Mouse (Mus musculus) CH12.LX (cell line): ENCODE results near the gene Cc2d1a. TPM values are rescaled to one million over a fixed set of nuclear protein-coding genes. Genes with fewer than 3 reads are reported as not detected.

ENCODE experiments used
- DNase-seq: peaks from one replicate; pipeline ENCODE4 v3.0.0-alpha.2; 2013; ENCODE audit errors: extremely low read depth
- H3K27ac ChIP-seq: 2 replicates; pipeline ENCODE4 v1.5.1; 2012; ENCODE audit warnings: low read depth, mild to moderate bottlenecking, control low read depth, moderate library complexity; ENCODE audit not compliant: insufficient read depth
- H3K27me3 ChIP-seq: replicated peaks from 2 replicates; pipeline ENCODE3; 2012; ENCODE audit warnings: inconsistent platforms
- H3K36me3 ChIP-seq, 2 experiments: replicated peaks in 1 of 2; 2 replicates each; pipeline versions ENCODE3 to v1.6.1; 2012; ENCODE audit warnings: inconsistent platforms in 1 of 2, low read length in 1 of 2, mild to moderate bottlenecking in 1 of 2, mixed read lengths in 1 of 2, moderate library complexity in 1 of 2; ENCODE audit not compliant: control insufficient read depth in 1 of 2, insufficient read depth in 1 of 2
- H3K4me1 ChIP-seq, 2 experiments: 2 replicates each; pipeline ENCODE4 v1.6.1; 2012; ENCODE audit warnings: inconsistent platforms in 1 of 2, moderate library complexity in 1 of 2; ENCODE audit not compliant: insufficient read depth in 2 of 2, control insufficient read depth in 1 of 2
- H3K4me2 ChIP-seq: 2 replicates; pipeline ENCODE4 v1.6.1; 2012; ENCODE audit warnings: low read depth, mild to moderate bottlenecking, control low read depth; ENCODE audit not compliant: poor library complexity, insufficient read depth, severe bottlenecking
- H3K4me3 ChIP-seq, 3 experiments: fragments of 150-350 bp in 1 of 3; sonication (generic) in 1 of 3; replicated peaks in 1 of 3; 2 replicates each; pipeline versions ENCODE3 to v1.5.1; 2011 to 2012; ENCODE audit warnings: low read depth in 2 of 3, low read length in 2 of 3, mild to moderate bottlenecking in 2 of 3, moderate library complexity in 2 of 3, control low read depth in 1 of 3, improper control_type of control experiment in 1 of 3, inconsistent platforms in 1 of 3, mixed read lengths in 1 of 3; ENCODE audit not compliant: poor library complexity in 1 of 3
- H3K79me2 ChIP-seq: replicated peaks from 2 replicates; pipeline ENCODE4 v1.6.1; 2012; ENCODE audit warnings: mild to moderate bottlenecking, moderate library complexity; ENCODE audit not compliant: control insufficient read depth, poor library complexity, insufficient read depth, severe bottlenecking; ENCODE audit errors: extremely low read depth
- H3K9ac ChIP-seq: 2 replicates; pipeline ENCODE4 v1.6.1; 2012; ENCODE audit warnings: low read depth, mild to moderate bottlenecking, control low read depth, moderate library complexity; ENCODE audit not compliant: insufficient read depth
- H3K9me3 ChIP-seq: replicated peaks from 2 replicates; pipeline ENCODE3; 2012; ENCODE audit warnings: low read length, inconsistent platforms, mixed read lengths
- E2F4 ChIP-seq: IDR thresholded peaks from 2 replicates; pipeline ENCODE4 v1.6.1; 2011; ENCODE audit warnings: low read depth, low read length, improper control_type of control experiment; ENCODE audit not compliant: insufficient replicate concordance
- ELF1 ChIP-seq: IDR thresholded peaks from 2 replicates; pipeline ENCODE4 v1.6.1; 2014; ENCODE audit warnings: low read depth, mild to moderate bottlenecking, inconsistent platforms, low read length, improper control_type of control experiment
- EP300 ChIP-seq: IDR thresholded peaks from 2 replicates; pipeline ENCODE4 v1.6.1; 2011; ENCODE audit warnings: low read length, improper control_type of control experiment
- GABPA ChIP-seq: IDR thresholded peaks from 2 replicates; pipeline ENCODE4 v1.6.1; 2012; ENCODE audit warnings: low read depth, low read length, improper control_type of control experiment, inconsistent platforms; ENCODE audit not compliant: insufficient replicate concordance
- HCFC1 ChIP-seq: IDR thresholded peaks from 2 replicates; pipeline ENCODE4 v1.6.1; 2012; ENCODE audit warnings: low read depth, mild to moderate bottlenecking, inconsistent platforms, low read length, improper control_type of control experiment
- IRF4 ChIP-seq: IDR thresholded peaks from 2 replicates; pipeline ENCODE4 v1.6.1; 2014; ENCODE audit warnings: low read depth, mild to moderate bottlenecking, inconsistent platforms, low read length, improper control_type of control experiment
- KAT2A ChIP-seq: IDR thresholded peaks from 2 replicates; pipeline ENCODE4 v1.6.1; 2012; ENCODE audit warnings: low read length, improper control_type of control experiment, inconsistent platforms; ENCODE audit not compliant: insufficient replicate concordance
- MAX ChIP-seq: IDR thresholded peaks from 2 replicates; pipeline ENCODE4 v1.6.1; 2011; ENCODE audit warnings: low read length, improper control_type of control experiment
- MEF2A ChIP-seq: IDR thresholded peaks from 2 replicates; pipeline ENCODE4 v1.6.1; 2014; ENCODE audit warnings: low read depth, mild to moderate bottlenecking, inconsistent platforms, low read length, improper control_type of control experiment, borderline replicate concordance
- MYC ChIP-seq: IDR thresholded peaks from 2 replicates; pipeline ENCODE4 v1.6.1; 2011; ENCODE audit warnings: low read depth, mild to moderate bottlenecking, improper control_type of control experiment, low read length
- NELFE ChIP-seq: IDR thresholded peaks from 2 replicates; pipeline ENCODE4 v1.6.1; 2011; ENCODE audit warnings: low read depth, low read length, improper control_type of control experiment
- NRF1 ChIP-seq: IDR thresholded peaks from 2 replicates; pipeline ENCODE4 v1.6.1; 2014; ENCODE audit warnings: low read depth, mild to moderate bottlenecking, inconsistent platforms, low read length, improper control_type of control experiment, moderate library complexity
- POLR2A ChIP-seq: IDR thresholded peaks from 2 replicates; pipeline ENCODE4 v1.6.1; 2011; ENCODE audit warnings: low read depth, mild to moderate bottlenecking, improper control_type of control experiment, low read length
- POLR2AphosphoS2 ChIP-seq: IDR thresholded peaks from 2 replicates; pipeline ENCODE4 v1.6.1; 2011; ENCODE audit warnings: low read depth, low read length, improper control_type of control experiment
- TCF12 ChIP-seq: IDR thresholded peaks from 2 replicates; pipeline ENCODE4 v1.6.1; 2014; ENCODE audit warnings: low read depth, mild to moderate bottlenecking, inconsistent platforms, low read length, improper control_type of control experiment
- USF2 ChIP-seq: conservative IDR thresholded peaks from 2 replicates; pipeline ENCODE4 v1.6.1; 2011; ENCODE audit warnings: low read depth, low read length, improper control_type of control experiment
- ZKSCAN1 ChIP-seq: IDR thresholded peaks from 2 replicates; pipeline ENCODE4 v1.6.1; 2012; ENCODE audit warnings: low read depth, inconsistent platforms, low read length, improper control_type of control experiment, borderline replicate concordance
- ZMIZ1 ChIP-seq: IDR thresholded peaks from 2 replicates; pipeline ENCODE4 v1.6.1; 2012; ENCODE audit warnings: low read depth, mild to moderate bottlenecking, inconsistent platforms, low read length, improper control_type of control experiment
- dilution Hi-C: fragments of 300-500 bp; cut with MboI; formaldehyde crosslinking; loops from 2 replicates; pipeline ENCODE4 v1.14.3; 2020; ENCODE audit warnings: low sequenced_read_pairs; ENCODE audit not compliant: extremely low pct_unique_long_range_greater_than_20kb, extremely low pct_ligation_motif_present
- in situ Hi-C: fragments of 300-500 bp; cut with MboI; formaldehyde crosslinking; loops from 3 replicates; pipeline ENCODE4 v1.14.3; 2019; ENCODE audit warnings: low sequenced_read_pairs, low pct_ligation_motif_present, low pct_unique_long_range_greater_than_20kb, mixed read lengths
- polyA plus RNA-seq: library from polyadenylated mRNA; unstranded; fragments of >175 nt; gene quantifications from 2 replicates; pipeline ENCODE4 v1.2.1, GENCODE M21; 2012; ENCODE audit warnings: low read depth; ENCODE audit not compliant: insufficient read length
- total RNA-seq, 2 experiments: library from RNA; depleted of rRNA; stranded (reverse); fragments of 300-350 nt in 1 of 2; fragments of >200 nt in 1 of 2; gene quantifications; 2 replicates each; pipeline ENCODE4 v1.2.3; 2012 to 2014

Gene Cc2d1a
- total RNA-seq (2012; rRNA removed) (7.8 and 8.2 TPM in 2 replicates), total RNA-seq (2014; rRNA removed) (2.5 and 2.8 TPM in 2 replicates), polyA plus RNA-seq (10.5 and 11.4 TPM in 2 replicates)

DNA sequence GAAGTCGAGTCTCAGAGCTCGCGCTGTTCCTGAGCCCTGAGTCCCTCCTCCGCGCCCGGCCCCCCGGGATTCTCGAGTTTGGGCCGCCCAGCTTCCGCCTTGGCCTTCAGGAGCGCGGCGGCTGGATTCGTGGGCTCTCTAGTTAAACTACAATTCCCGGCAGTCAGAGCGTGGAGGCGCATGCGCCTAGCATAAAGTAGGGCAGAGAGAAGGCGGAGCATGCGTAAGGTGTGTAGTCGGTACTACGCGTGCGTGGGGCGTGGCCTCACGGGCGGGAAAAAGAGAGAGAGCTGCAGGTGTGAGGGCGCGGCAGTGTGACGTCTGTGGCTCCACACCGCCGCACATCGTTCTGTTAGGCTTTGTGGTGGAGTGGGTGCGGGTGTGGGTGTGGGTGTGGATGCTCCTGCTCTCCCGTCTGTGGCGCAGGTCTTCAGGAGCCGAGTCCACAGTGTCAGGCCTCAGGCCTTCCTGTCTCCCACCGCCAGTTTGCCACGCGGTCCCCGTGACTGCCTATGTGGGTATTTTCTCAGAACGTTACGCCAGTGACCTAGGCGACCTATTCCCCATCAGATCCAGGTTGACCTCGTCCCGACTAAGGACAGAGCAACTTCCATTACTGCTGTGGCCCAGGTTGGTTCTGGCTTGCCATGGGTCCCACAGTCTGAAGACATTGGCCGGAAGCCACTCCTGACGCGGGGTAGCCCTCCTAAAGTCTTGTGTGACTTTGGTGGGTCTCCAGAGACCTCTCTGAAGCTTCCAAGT, at the start of gene Cc2d1a, which contains the start of gene 4930432K21Rik:
Gene Cc2d1a (minus strand): TSS at position 168 of the 762 bp plus-strand sequence.
Gene 4930432K21Rik (plus strand): TSS at position 257 of the 762 bp plus-strand sequence.
- 0 out of 2 replicates have a peak, but pooled peaks cover 3% of the 10 kb centered on the region for H3K79me2 ChIP-seq
- peak; percentile 97 for DNase-seq
- H3K27ac ChIP-seq, result no peak within 1 kb of the TSS
- H3K4me2 ChIP-seq, result peak within 1 kb of the TSS; percentile 25; the same call in 1 of the 2 replicates
- H3K9ac ChIP-seq, result peak within 1 kb of the TSS; percentile 58
- peaks cover 3% of the 10 kb centered on the region for H3K9me3 ChIP-seq
- H3K4me3 ChIP-seq, result peak within 1 kb of the TSS; percentile 81 to 88 (median 83)
- H3K27me3 ChIP-seq, result peaks cover 8% of the 10 kb centered on the region
- H3K4me1 ChIP-seq, result peaks cover 4 to 20% of the 10 kb centered on the region in 2 experiments; a peak in 3 of 4 replicates
- TF ChIP-seq POLR2AphosphoS2, result no peak
- peak; percentile 91; the same call in 1 of the 2 replicates for TF ChIP-seq E2F4
- no peak for TF ChIP-seq ZMIZ1
- 0 out of 2 replicates have a peak, but pooled peaks have one; percentile 22 for TF ChIP-seq USF2
- peak; percentile 41; the same call in 1 of the 2 replicates for TF ChIP-seq MEF2A
- peak; percentile 99 for TF ChIP-seq MAX
- TF ChIP-seq NRF1, result peak; percentile 99
- peak; percentile 93; the same call in 1 of the 2 replicates for TF ChIP-seq KAT2A
- peak; percentile 90 for TF ChIP-seq ELF1
- TF ChIP-seq GABPA, result peak; percentile 48; the same call in 1 of the 2 replicates
- TF ChIP-seq IRF4, result no peak; the same call in 1 of the 2 replicates
- peak; percentile 99 for TF ChIP-seq HCFC1
- peak; percentile 71; the same call in 1 of the 2 replicates for TF ChIP-seq NELFE
- peak; percentile 65; the same call in 1 of the 2 replicates for TF ChIP-seq MYC
- no peak for TF ChIP-seq ZKSCAN1
- TF ChIP-seq TCF12, result 0 out of 2 replicates have a peak, but pooled peaks have one; percentile 36
- TF ChIP-seq POLR2A, result peak; percentile 66
- no peak for TF ChIP-seq EP300
- in situ Hi-C loops, result no loop called here
- dilution Hi-C loops, result no loop called here
- peaks cover 13 to 33% of the 10 kb centered on the region in 2 experiments for H3K36me3 ChIP-seq
